In genomic region chr1:150976263-150976662, GRCm38 (mm10) we compare ENCODE assay signal across 11 mouse cellular contexts. TPM values are rescaled to one million over a fixed set of nuclear protein-coding genes. Genes with fewer than 3 reads are reported as not detected.
A peak's percentile ranks its signal among the peaks of the same experiment; 100 is the strongest.
DNase-seq lines count a peak whose midpoint lies in the region; ATAC-seq and TF ChIP-seq lines count a peak whose summit lies in the region.
"Had no signal": no experiment of that assay in that cellular context is flagged by ENCODE, and none has a peak within 500 bp of the region (broad histone marks: within the 10 kb centered on the region; RNA-seq: fewer than 3 reads in every experiment).

No protein-coding gene starts in this region.

- intact Hi-C loops in left cerebral cortex, postnatal 25 days (cut with DNase I), result no loop called here
- intact Hi-C loops in left cerebral cortex, adult 2 months (cut with DNase I), result no loop called here
- intact Hi-C loops in heart, adult 2 months (cut with DNase I), result loop anchor here (2.0 kb wide), 1 partner anchor 17 kb away; the partner anchor contains the start of gene Hmcn1

- H3K4me1 ChIP-seq in forebrain, embryonic 14.5 days (ENCODE audit: control insufficient read depth, insufficient read depth, low read length), result peaks cover 10% of the 10 kb centered on the region; the same call in 1 of the 2 replicates
- H3K4me1 ChIP-seq in forebrain, embryonic 10.5 days, result peaks cover 18% of the 10 kb centered on the region
- H3K4me1 ChIP-seq in heart, adult 2 months (ENCODE audit: control insufficient read depth, insufficient read depth, low read length), result peaks cover 4% of the 10 kb centered on the region
- H3K4me1 ChIP-seq in limb, embryonic 14.5 days (ENCODE audit: control insufficient read depth, insufficient read depth, low read length), result peaks cover 23% of the 10 kb centered on the region

- no peaks in the 10 kb centered on the region for H3K36me3 ChIP-seq in forebrain, embryonic 14.5 days (ENCODE audit: control insufficient read depth, insufficient read depth, low read length)
- no peaks in the 10 kb centered on the region for H3K36me3 ChIP-seq in forebrain, embryonic 10.5 days (replicated peaks)
- H3K36me3 ChIP-seq in heart, adult 2 months (ENCODE audit: control insufficient read depth, insufficient read depth, low read length), result peaks cover 11% of the 10 kb centered on the region
- H3K36me3 ChIP-seq in limb, embryonic 14.5 days (ENCODE audit: control insufficient read depth, insufficient read depth, low read length), result peaks cover 4% of the 10 kb centered on the region; the same call in 1 of the 2 replicates

- no peak for TF ChIP-seq EP300 in heart, adult 2 months (IDR thresholded peaks at IDR 0.05; ENCODE audit: insufficient read depth, low read depth, low read length)

- no peaks in the 10 kb centered on the region for H3K9me3 ChIP-seq in forebrain, embryonic 14.5 days (replicated peaks; ENCODE audit: control insufficient read depth, low read length)
- no peaks in the 10 kb centered on the region for H3K9me3 ChIP-seq in forebrain, embryonic 10.5 days
- H3K9me3 ChIP-seq in limb, embryonic 14.5 days (ENCODE audit: control insufficient read depth, low read length), result no peaks in the 10 kb centered on the region

- no peak overlapping the region for H3K9ac ChIP-seq in forebrain, embryonic 14.5 days (ENCODE audit: low read length)
- H3K9ac ChIP-seq in heart, adult 2 months (ENCODE audit: low read depth, low read length), result no peak overlapping the region
- no peak overlapping the region for H3K9ac ChIP-seq in limb, embryonic 14.5 days (ENCODE audit: low read depth, low read length, severe bottlenecking)

- H3K27ac ChIP-seq in forebrain, embryonic 14.5 days (ENCODE audit: low read depth, low read length), result no peak overlapping the region
- no peak overlapping the region for H3K27ac ChIP-seq in forebrain, embryonic 10.5 days
- H3K27ac ChIP-seq in left cerebral cortex, adult 2 months, result no peak overlapping the region
- H3K27ac ChIP-seq in heart, adult 2 months, result peak overlapping the region; percentile 73
- H3K27ac ChIP-seq in limb, embryonic 14.5 days (replicated peaks; ENCODE audit: low read depth, low read length), result no peak overlapping the region
- H3K27ac ChIP-seq: stomach, postnatal 0 days had no signal

- H3K4me3 ChIP-seq in forebrain, embryonic 14.5 days (ENCODE audit: low read depth, low read length), result no peak overlapping the region
- no peak overlapping the region for H3K4me3 ChIP-seq in forebrain, embryonic 10.5 days
- no peak overlapping the region for H3K4me3 ChIP-seq in left cerebral cortex, adult 2 months
- H3K4me3 ChIP-seq in heart, adult 2 months, result peak overlapping the region; percentile 4; the same call in 1 of the 2 replicates
- no peak overlapping the region for H3K4me3 ChIP-seq in limb, embryonic 14.5 days (replicated peaks; ENCODE audit: low read length)

- peak; percentile 60 for DNase-seq in forebrain, embryonic 14.5 days (ENCODE audit: low spot score)
- DNase-seq in forebrain, embryonic 10.5 days (ENCODE audit: extremely low spot score, low spot score), result no peak
- DNase-seq in left cerebral cortex, postnatal 25 days (ENCODE audit: low spot score in 2 of 2), result peak; percentile 10 to 12
- DNase-seq in left cerebral cortex, adult 2 months (ENCODE audit: extremely low spot score in 1 of 2, low spot score in 2 of 2), result no peak
- peak in 1 of 2 experiments; percentile 33 for DNase-seq in heart, adult 2 months
- DNase-seq in limb, embryonic 14.5 days (ENCODE audit: low spot score), result no peak
- DNase-seq in cerebellum, adult 8-10 months, result no peak
- DNase-seq in right cerebral cortex, postnatal 4 days, result no peak
- DNase-seq: cerebellum, adult 18-20 months had no signal

- 20% methylated on average over 2 of the region's 2 CpGs for WGBS in forebrain, embryonic 14.5 days
- 62% methylated on average over 2 of the region's 2 CpGs for WGBS in forebrain, embryonic 10.5 days
- 1% methylated on average over 2 of the region's 2 CpGs for WGBS in heart, adult 2 months
- WGBS in limb, embryonic 14.5 days, result 10% methylated on average over 2 of the region's 2 CpGs

- H3K4me2 ChIP-seq in forebrain, embryonic 14.5 days (ENCODE audit: low read length), result no peak overlapping the region
- H3K4me2 ChIP-seq in limb, embryonic 14.5 days (replicated peaks; ENCODE audit: low read depth, low read length, severe bottlenecking), result no peak overlapping the region

- H3K79me2 ChIP-seq in heart, adult 2 months (replicated peaks; ENCODE audit: control insufficient read depth, insufficient read depth, low read length), result no peaks in the 10 kb centered on the region

- no peak for TF ChIP-seq CTCF in left cerebral cortex, adult 2 months (IDR thresholded peaks at IDR 0.05)
- TF ChIP-seq CTCF in heart, adult 2 months (IDR thresholded peaks at IDR 0.05), result no peak

- TF ChIP-seq POLR2A in heart, adult 2 months (IDR thresholded peaks at IDR 0.05; ENCODE audit: insufficient read depth, low read depth, low read length), result no peak
- no peak for TF ChIP-seq POLR2A in limb, embryonic 14.5 days (IDR thresholded peaks at IDR 0.05; ENCODE audit: borderline replicate concordance, extremely low read depth, insufficient read depth, insufficient read length)

- peak; percentile 48; the same call in 1 of the 2 replicates for ATAC-seq in forebrain, embryonic 14.5 days
- peak; percentile 65; the same call in 1 of the 2 replicates for ATAC-seq in limb, embryonic 14.5 days (ENCODE audit: low FRiP score, low read depth)

- H3K27me3 ChIP-seq in forebrain, embryonic 14.5 days (replicated peaks; ENCODE audit: control insufficient read depth, insufficient read depth, low read length), result no peaks in the 10 kb centered on the region
- H3K27me3 ChIP-seq in forebrain, embryonic 10.5 days (ENCODE audit: poor library complexity, severe bottlenecking), result no peaks in the 10 kb centered on the region
- no peaks in the 10 kb centered on the region for H3K27me3 ChIP-seq in heart, adult 2 months (ENCODE audit: control insufficient read depth, insufficient read depth, low read length)
- no peaks in the 10 kb centered on the region for H3K27me3 ChIP-seq in limb, embryonic 14.5 days (ENCODE audit: control insufficient read depth, insufficient read depth, low read length)

RNA-seq across cellular contexts. Expression of gene Hmcn1, which starts 17.0 kb away (rescaled TPM):
- polyA plus RNA-seq in forebrain, embryonic 14.5 days (2014; fragmentation: Nextera tagmentation; extraction: Ambion mirVana), result 1.1 and 1.8 TPM in 2 replicates
- 9.1 and 10.5 TPM in 2 replicates for polyA plus RNA-seq in forebrain, embryonic 10.5 days (2016; fragmentation: Nextera tagmentation; extraction: Ambion mirVana)
- total RNA-seq in left cerebral cortex, postnatal 25 days (2021), result 1 to 10 TPM; 2.1 to 3.9 TPM
- total RNA-seq in left cerebral cortex, adult 2 months (2021), result 1 to 10 TPM; 1.6 to 3.5 TPM
- total RNA-seq in heart, adult 2 months (2021), result 10 to 100 TPM; 11.9 to 13.7 TPM
- 23.5 and 24.5 TPM in 2 replicates for polyA plus RNA-seq in heart, adult 2 months (2012; rRNA removed)
- 73.5 and 80.4 TPM in 2 replicates for polyA plus RNA-seq in limb, embryonic 14.5 days (2012; rRNA removed)
- polyA plus RNA-seq in limb, embryonic 14.5 days (2014; fragmentation: Nextera tagmentation; extraction: Ambion mirVana), result 35.3 and 43.2 TPM in 2 replicates
- total RNA-seq: megakaryocyte, adult 5-6 weeks had no signal

Comparison
In these comparisons a context has a peak if more than half of its experiments do, and no peak if none do; other contexts are left out.
1. DNase-seq: peak in forebrain, embryonic 14.5 days (single experiment) and left cerebral cortex, postnatal 25 days (2 of 2); none in forebrain, embryonic 10.5 days (single experiment), left cerebral cortex, adult 2 months (0 of 2), limb, embryonic 14.5 days (single experiment), cerebellum, adult 8-10 months (single experiment) and right cerebral cortex, postnatal 4 days (single experiment).